Mouse (Mus musculus) kidney, embryonic 16.5 days (tissue): ENCODE measurements around the gene Lpar2. TPM values are rescaled to one million over a fixed set of nuclear protein-coding genes. Genes with fewer than 3 reads are reported as not detected.

Experiments
- ATAC-seq: fragments of 200-750 bp; cut with Nextera tagmentation; 2 replicates; pipeline ENCODE4 v1.8.0; 2017; ENCODE audit warnings: moderate TSS enrichment; ENCODE audit not compliant: low FRiP score, low TSS enrichment
- H3K27ac ChIP-seq: fragments of 300-500 bp; sonication (generic); 2 replicates; pipeline ENCODE4 v1.5.1; 2014; ENCODE audit warnings: low read length
- H3K27me3 ChIP-seq: fragments of 300-500 bp; sonication (generic); 2 replicates; pipeline ENCODE4 v1.6.1; 2014; ENCODE audit warnings: low read length, control low read depth, mixed read lengths; ENCODE audit not compliant: insufficient read depth
- H3K36me3 ChIP-seq: fragments of 300-500 bp; sonication (generic); 2 replicates; pipeline ENCODE4 v1.6.1; 2014; ENCODE audit warnings: low read length, control low read depth, mixed read lengths; ENCODE audit not compliant: insufficient read depth
- H3K4me1 ChIP-seq: fragments of 300-500 bp; sonication (generic); 2 replicates; pipeline ENCODE4 v1.6.1; 2014; ENCODE audit warnings: low read length, control low read depth, mixed read lengths; ENCODE audit not compliant: insufficient read depth
- H3K4me2 ChIP-seq: fragments of 300-500 bp; sonication (generic); replicated peaks from 2 replicates; pipeline ENCODE4 v1.6.1; 2014; ENCODE audit warnings: low read depth, low read length
- H3K4me3 ChIP-seq: fragments of 300-500 bp; sonication (generic); 2 replicates; pipeline ENCODE4 v1.5.1; 2014; ENCODE audit warnings: mild to moderate bottlenecking, low read length
- H3K9ac ChIP-seq: fragments of 300-500 bp; sonication (generic); replicated peaks from 2 replicates; pipeline ENCODE4 v1.6.1; 2014; ENCODE audit warnings: low read length
- H3K9me3 ChIP-seq: fragments of 300-500 bp; sonication (generic); 2 replicates; pipeline ENCODE4 v1.6.1; 2016; ENCODE audit warnings: low read length, control low read depth
- WGBS: fragments of 180-500 bp; shearing (Covaris S2); extraction: QIAGEN DNeasy Blood & Tissue Kit; methylation state at CpG from one replicate; pipeline ENCODE4 v1.1.7; 2014; 5-methylcytosine and 5-hydroxymethylcytosine counted together
- polyA plus RNA-seq: library from polyadenylated mRNA; unstranded; fragments of >200 nt; fragmentation: Nextera tagmentation; extraction: Ambion mirVana; gene quantifications from 2 replicates; pipeline ENCODE4 v1.2.1, GENCODE M21; 2015

The Lpar2 gene
- polyA plus RNA-seq, 1 experiment from 2014 or later: 0.86 TPM

DNA sequence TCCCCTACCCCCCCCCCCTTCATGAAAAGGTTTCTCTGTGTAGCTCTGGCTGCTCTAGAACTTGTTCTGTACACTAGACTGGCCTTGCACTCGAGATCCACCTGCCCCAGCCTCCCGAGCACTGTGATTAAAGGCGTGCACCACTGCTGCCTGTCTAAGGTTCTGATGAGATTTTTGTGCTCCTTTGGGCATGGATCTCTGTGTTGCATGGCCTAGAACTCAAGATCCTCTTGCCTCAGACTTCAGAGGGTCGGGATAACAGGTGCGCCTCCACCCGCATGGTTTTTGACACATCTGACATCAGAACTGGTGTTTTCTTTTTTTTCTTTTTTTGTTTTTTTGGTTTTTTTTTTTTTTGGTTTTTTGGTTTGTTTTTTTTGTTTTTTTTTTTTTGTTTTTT is 17.7 kb upstream of the Lpar2 start:
- WGBS: 88% methylated on average over 6 of the region's 6 CpGs
- no peak overlapping the region for H3K27ac ChIP-seq
- no peak overlapping the region for H3K4me3 ChIP-seq
- H3K27me3 ChIP-seq: no peaks in the 10 kb centered on the region
- no peak overlapping the region for H3K9ac ChIP-seq
- no peaks in the 10 kb centered on the region for H3K9me3 ChIP-seq
- H3K4me2 ChIP-seq: no peak overlapping the region
- no peak for ATAC-seq
- peaks cover 5% of the 10 kb centered on the region for H3K4me1 ChIP-seq
- H3K36me3 ChIP-seq: peaks cover 77% of the 10 kb centered on the region

DNA sequence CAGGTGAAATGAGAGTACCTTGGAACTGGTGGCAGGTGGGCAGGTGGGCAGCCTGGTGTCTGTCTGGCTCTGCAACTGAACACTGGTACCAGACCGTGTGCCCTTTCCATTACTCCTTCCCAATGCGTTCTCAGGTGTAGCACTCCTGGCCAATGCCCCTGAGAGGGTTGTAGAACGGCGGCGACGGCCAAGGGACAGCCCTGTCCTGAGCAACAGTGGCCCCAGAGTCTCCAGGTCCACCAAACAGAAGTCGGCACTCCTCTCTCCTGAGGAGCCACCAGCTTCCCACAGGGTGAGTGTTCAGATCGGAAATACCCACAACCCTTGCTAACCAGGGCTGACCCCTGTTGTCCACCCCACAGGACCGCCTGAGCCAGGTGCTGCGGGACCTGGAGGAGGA is 17.1 kb upstream of the Lpar2 start:
- WGBS: 95% methylated on average over 10 of the region's 10 CpGs
- H3K4me1 ChIP-seq: peaks cover 5% of the 10 kb centered on the region
- H3K9ac ChIP-seq: no peak overlapping the region
- no peak overlapping the region for H3K27ac ChIP-seq
- no peaks in the 10 kb centered on the region for H3K9me3 ChIP-seq
- ATAC-seq: no peak
- H3K4me3 ChIP-seq: no peak overlapping the region
- H3K36me3 ChIP-seq: peaks cover 72% of the 10 kb centered on the region
- no peaks in the 10 kb centered on the region for H3K27me3 ChIP-seq
- no peak overlapping the region for H3K4me2 ChIP-seq

DNA sequence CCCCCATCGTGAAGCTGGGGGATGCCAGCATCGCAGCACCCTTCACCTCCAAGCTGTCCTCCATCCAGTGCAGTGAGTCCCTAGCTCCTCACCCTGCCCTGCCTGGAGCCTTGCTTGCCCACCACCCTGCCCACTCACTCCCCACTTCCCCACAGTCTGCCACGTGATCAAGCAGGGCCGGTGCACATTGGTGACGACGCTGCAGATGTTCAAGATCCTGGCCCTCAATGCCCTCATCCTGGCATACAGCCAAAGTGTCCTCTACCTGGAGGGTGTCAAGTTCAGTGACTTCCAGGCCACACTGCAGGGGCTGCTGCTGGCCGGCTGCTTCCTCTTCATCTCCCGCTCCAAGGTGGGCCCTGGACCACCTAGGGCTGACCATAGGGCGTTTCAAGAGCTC is 16.7 kb upstream of the Lpar2 start:
- Histone ChIP-seq H3K4me2 (no peak overlapping the region), H3K4me1 (peaks cover 5% of the 10 kb centered on the region), H3K36me3 (peaks cover 68% of the 10 kb centered on the region), H3K9ac (no peak overlapping the region), H3K9me3 (no peaks in the 10 kb centered on the region), H3K4me3 (no peak overlapping the region), H3K27ac (no peak overlapping the region), H3K27me3 (no peaks in the 10 kb centered on the region)
- ATAC-seq: no peak
- 90% methylated on average over 9 of the region's 9 CpGs for WGBS

- H3K9ac ChIP-seq: no peak overlapping the region
- peaks cover 55% of the 10 kb centered on the region for H3K36me3 ChIP-seq
- 92% methylated on average over 5 of the region's 5 CpGs for WGBS
- ATAC-seq: no peak
- no peak overlapping the region for H3K4me2 ChIP-seq
- no peak overlapping the region for H3K27ac ChIP-seq
- peaks cover 5% of the 10 kb centered on the region for H3K4me1 ChIP-seq
- H3K4me3 ChIP-seq: no peak overlapping the region
- H3K9me3 ChIP-seq: no peaks in the 10 kb centered on the region
- H3K27me3 ChIP-seq: no peaks in the 10 kb centered on the region
Measured at GRCm38 (mm10) chr8:69807236-69807635, 15.0 kb upstream of the Lpar2 start.

- 5% methylated on average over 25 of the region's 28 CpGs for WGBS
- peak within 1 kb of the TSS; percentile 15; the same call in 1 of the 2 replicates for H3K27ac ChIP-seq
Measured at GRCm38 (mm10) chr8:69808094-69808863, 13.9 kb upstream of the Lpar2 start, which contains the start of gene Gmip. TSS of gene Gmip (plus strand) at chr8:69808679.

GRCm38 (mm10) chr8:69808864-69809403 is 13.3 kb upstream of the Lpar2 start:
- WGBS: 2% methylated on average over 23 of the region's 23 CpGs
- Histone ChIP-seq H3K36me3 (peaks cover 45% of the 10 kb centered on the region), H3K9ac (peak overlapping the region; percentile 74), H3K4me1 (peaks cover 5% of the 10 kb centered on the region), H3K4me3 (peak overlapping the region; percentile 67), H3K27ac (no peak overlapping the region), H3K9me3 (no peaks in the 10 kb centered on the region), H3K27me3 (no peaks in the 10 kb centered on the region), H3K4me2 (peak overlapping the region; percentile 97)
- peak; percentile 33 for ATAC-seq

More at GRCm38 (mm10) chr8:69808094-69808863, 13.9 kb upstream of the Lpar2 start, which contains the start of gene Gmip:
- ATAC-seq: peak; percentile 77
- Histone ChIP-seq H3K9ac (peak within 1 kb of the TSS; percentile 74), H3K27me3 (no peaks in the 10 kb centered on the region), H3K4me3 (peak within 1 kb of the TSS; percentile 67), H3K36me3 (peaks cover 47% of the 10 kb centered on the region), H3K4me2 (peak within 1 kb of the TSS; percentile 97), H3K4me1 (peaks cover 5% of the 10 kb centered on the region), H3K9me3 (no peaks in the 10 kb centered on the region)

GRCm38 (mm10) chr8:69809820-69810219 is 12.4 kb upstream of the Lpar2 start:
- Histone ChIP-seq H3K9ac (no peak overlapping the region), H3K4me1 (peaks cover 5% of the 10 kb centered on the region), H3K9me3 (no peaks in the 10 kb centered on the region), H3K27ac (no peak overlapping the region), H3K36me3 (peaks cover 48% of the 10 kb centered on the region), H3K4me3 (no peak overlapping the region), H3K4me2 (no peak overlapping the region; the same call in 1 of the 2 replicates), H3K27me3 (no peaks in the 10 kb centered on the region)
- 64% methylated on average over 3 of the region's 3 CpGs for WGBS
- no peak for ATAC-seq

- H3K4me3 ChIP-seq: no peak overlapping the region
- no peak overlapping the region for H3K27ac ChIP-seq
- WGBS: 82% methylated on average over 2 of the region's 2 CpGs
- H3K4me1 ChIP-seq: 0 out of 2 replicates have a peak, but pooled peaks cover 5% of the 10 kb centered on the region
- no peak overlapping the region for H3K9ac ChIP-seq
- H3K36me3 ChIP-seq: peaks cover 24% of the 10 kb centered on the region
- no peak overlapping the region for H3K4me2 ChIP-seq
- H3K9me3 ChIP-seq: no peaks in the 10 kb centered on the region
- H3K27me3 ChIP-seq: no peaks in the 10 kb centered on the region
- ATAC-seq: no peak
Measured at GRCm38 (mm10) chr8:69814881-69815280, 7.3 kb upstream of the Lpar2 start.

DNA sequence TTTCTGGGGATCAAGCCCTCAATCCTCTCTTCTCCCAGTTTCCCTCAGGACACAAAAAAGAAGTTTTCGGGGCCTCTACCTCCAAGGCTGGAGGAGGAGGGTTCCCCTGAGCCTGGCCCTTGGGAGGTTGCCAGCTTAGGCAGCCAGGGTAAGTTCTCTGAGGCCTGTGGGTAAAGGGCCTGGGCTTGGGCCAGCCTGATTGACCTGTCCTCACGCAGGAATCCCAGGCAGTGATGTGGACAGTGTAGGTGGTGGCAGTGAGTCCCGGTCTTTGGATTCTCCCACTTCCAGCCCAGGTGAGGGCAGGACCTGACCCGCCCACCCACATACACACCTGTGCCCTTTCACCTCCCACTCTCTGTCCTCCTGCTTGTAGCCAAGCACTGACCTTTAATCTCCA is 6.8 kb upstream of the Lpar2 start:
- no peak for ATAC-seq
- H3K9ac ChIP-seq: no peak overlapping the region
- no peak overlapping the region for H3K4me2 ChIP-seq
- H3K27ac ChIP-seq: no peak overlapping the region
- no peak overlapping the region for H3K4me3 ChIP-seq
- no peaks in the 10 kb centered on the region for H3K27me3 ChIP-seq
- H3K36me3 ChIP-seq: peaks cover 24% of the 10 kb centered on the region
- H3K4me1 ChIP-seq: 0 out of 2 replicates have a peak, but pooled peaks cover 5% of the 10 kb centered on the region
- H3K9me3 ChIP-seq: no peaks in the 10 kb centered on the region
- WGBS: 89% methylated on average over 4 of the region's 4 CpGs

GRCm38 (mm10) chr8:69820466-69820865 is 1.8 kb upstream of the Lpar2 start:
- no peaks in the 10 kb centered on the region for H3K27me3 ChIP-seq
- H3K36me3 ChIP-seq: 0 out of 2 replicates have a peak, but pooled peaks cover 5% of the 10 kb centered on the region
- 75% methylated on average over 9 of the region's 9 CpGs for WGBS
- no peaks in the 10 kb centered on the region for H3K9me3 ChIP-seq
- H3K4me3 ChIP-seq: no peak overlapping the region
- no peak overlapping the region for H3K4me2 ChIP-seq
- H3K4me1 ChIP-seq: peaks cover 30% of the 10 kb centered on the region
- H3K9ac ChIP-seq: no peak overlapping the region
- no peak overlapping the region for H3K27ac ChIP-seq
- peak; percentile 8; the same call in 1 of the 2 replicates for ATAC-seq
